Mouse (Mus musculus) liver, embryonic 13.5 days (tissue): ENCODE measurements around the gene Clcn6. TPM values are rescaled to one million over a fixed set of nuclear protein-coding genes. Genes with fewer than 3 reads are reported as not detected.
A peak's percentile ranks its signal among the peaks of the same experiment; 100 is the strongest.

Source experiments
- ATAC-seq: fragments of 200-750 bp; cut with Nextera tagmentation; 2 replicates; pipeline ENCODE4 v1.8.0; 2017; ENCODE audit warnings: low read depth, mild to moderate bottlenecking, moderate number of reproducible peaks, moderate library complexity
- DNase-seq: peaks from one replicate; pipeline ENCODE4 v3.0.0; 2022
- H3K27ac ChIP-seq: fragments of 300-500 bp; sonication (generic); 2 replicates; pipeline ENCODE4 v1.5.1; 2015; ENCODE audit warnings: moderate library complexity, mild to moderate bottlenecking, inconsistent platforms
- H3K27me3 ChIP-seq: fragments of 300-500 bp; sonication (generic); 2 replicates; pipeline ENCODE4 v1.6.1; 2015; ENCODE audit warnings: mild to moderate bottlenecking, inconsistent platforms
- H3K36me3 ChIP-seq: fragments of 300-500 bp; sonication (generic); 2 replicates; pipeline ENCODE4 v1.6.1; 2015; ENCODE audit warnings: mild to moderate bottlenecking, inconsistent platforms
- H3K4me1 ChIP-seq: fragments of 300-500 bp; sonication (generic); replicated peaks from 2 replicates; pipeline ENCODE4 v1.6.1; 2015; ENCODE audit warnings: inconsistent platforms
- H3K4me2 ChIP-seq: fragments of 300-500 bp; sonication (generic); 2 replicates; pipeline ENCODE4 v1.6.1; 2015; ENCODE audit warnings: inconsistent platforms, mild to moderate bottlenecking, moderate library complexity
- H3K4me3 ChIP-seq: fragments of 300-500 bp; sonication (generic); replicated peaks from 2 replicates; pipeline ENCODE4 v1.5.1; 2015; ENCODE audit warnings: mild to moderate bottlenecking, inconsistent platforms
- H3K9ac ChIP-seq: fragments of 300-500 bp; sonication (generic); 2 replicates; pipeline ENCODE4 v1.6.1; 2015; ENCODE audit warnings: mild to moderate bottlenecking, inconsistent platforms
- H3K9me3 ChIP-seq: fragments of 300-500 bp; sonication (generic); replicated peaks from 2 replicates; pipeline ENCODE4 v1.6.1; 2016; ENCODE audit warnings: inconsistent platforms
- WGBS: fragments of 180-500 bp; shearing (Covaris S2); methylation state at CpG from one replicate; pipeline ENCODE4 v1.1.7; 2015; ENCODE audit not compliant: insufficient replicate concordance; 5-methylcytosine and 5-hydroxymethylcytosine counted together
- polyA plus RNA-seq: library from polyadenylated mRNA; unstranded; fragments of >200 nt; fragmentation: Nextera tagmentation; extraction: Ambion mirVana; gene quantifications from 2 replicates; pipeline ENCODE4 v1.2.1, GENCODE M21; 2015

Gene Clcn6
- polyA plus RNA-seq, 1 experiment from 2014 or later, result 1.5 TPM

- Histone ChIP-seq H3K27ac (no peak overlapping the region), H3K27me3 (no peaks in the 10 kb centered on the region), H3K9me3 (no peaks in the 10 kb centered on the region), H3K4me3 (no peak overlapping the region), H3K4me2 (no peak overlapping the region), H3K9ac (no peak overlapping the region), H3K4me1 (peaks cover 30% of the 10 kb centered on the region), H3K36me3 (peaks cover 30% of the 10 kb centered on the region)
- 76% methylated on average over 9 of the region's 9 CpGs for WGBS
- no peak for DNase-seq
- ATAC-seq, result no peak
Measured at GRCm38 (mm10) chr4:148061086-148061480, 22.5 kb upstream of the Clcn6 start.

- Histone ChIP-seq H3K27me3 (no peaks in the 10 kb centered on the region), H3K27ac (no peak overlapping the region), H3K4me2 (no peak overlapping the region), H3K36me3 (peaks cover 37% of the 10 kb centered on the region), H3K4me3 (no peak overlapping the region), H3K4me1 (peaks cover 29% of the 10 kb centered on the region), H3K9ac (no peak overlapping the region), H3K9me3 (no peaks in the 10 kb centered on the region)
- DNase-seq (no peak), ATAC-seq (peak; percentile 55)
- WGBS, result 48% methylated on average over 13 of the region's 13 CpGs
Measured at GRCm38 (mm10) chr4:148060120-148061085, 21.8 kb upstream of the Clcn6 start.

- peaks cover 51% of the 10 kb centered on the region for H3K36me3 ChIP-seq
- no peak overlapping the region for H3K4me3 ChIP-seq
- no peaks in the 10 kb centered on the region for H3K9me3 ChIP-seq
- ATAC-seq, result no peak
- 84% methylated on average over 6 of the region's 6 CpGs for WGBS
- H3K27ac ChIP-seq, result no peak overlapping the region
- H3K4me2 ChIP-seq, result no peak overlapping the region
- no peak for DNase-seq
- H3K9ac ChIP-seq, result no peak overlapping the region
- H3K27me3 ChIP-seq, result no peaks in the 10 kb centered on the region
- peaks cover 29% of the 10 kb centered on the region for H3K4me1 ChIP-seq
Measured at GRCm38 (mm10) chr4:148058993-148059392, 20.4 kb upstream of the Clcn6 start.

GRCm38 (mm10) chr4:148058218-148058819 lies 19.7 kb upstream of the Clcn6 start:
- Histone ChIP-seq H3K9me3 (no peaks in the 10 kb centered on the region), H3K4me1 (peaks cover 29% of the 10 kb centered on the region), H3K9ac (no peak overlapping the region), H3K36me3 (peaks cover 57% of the 10 kb centered on the region), H3K27me3 (no peaks in the 10 kb centered on the region), H3K4me2 (no peak overlapping the region), H3K4me3 (no peak overlapping the region), H3K27ac (no peak overlapping the region)
- DNase-seq, result no peak
- WGBS, result 88% methylated on average over 9 of the region's 9 CpGs
- no peak for ATAC-seq

GRCm38 (mm10) chr4:148057661-148058209 lies 19.1 kb upstream of the Clcn6 start:
- no peak overlapping the region for H3K27ac ChIP-seq
- H3K27me3 ChIP-seq, result no peaks in the 10 kb centered on the region
- no peak for DNase-seq
- H3K9me3 ChIP-seq, result no peaks in the 10 kb centered on the region
- H3K4me1 ChIP-seq, result peaks cover 29% of the 10 kb centered on the region
- no peak overlapping the region for H3K4me3 ChIP-seq
- ATAC-seq, result no peak
- peaks cover 63% of the 10 kb centered on the region for H3K36me3 ChIP-seq
- no peak overlapping the region for H3K9ac ChIP-seq
- WGBS, result 56% methylated on average over 5 of the region's 5 CpGs
- H3K4me2 ChIP-seq, result no peak overlapping the region

GRCm38 (mm10) chr4:148056801-148057200 lies 18.2 kb upstream of the Clcn6 start:
- Histone ChIP-seq H3K4me1 (peaks cover 29% of the 10 kb centered on the region), H3K4me3 (no peak overlapping the region), H3K27me3 (no peaks in the 10 kb centered on the region), H3K36me3 (peaks cover 73% of the 10 kb centered on the region), H3K4me2 (no peak overlapping the region), H3K9me3 (no peaks in the 10 kb centered on the region), H3K9ac (no peak overlapping the region), H3K27ac (peak overlapping the region; percentile 1)
- WGBS, result 76% methylated on average over 4 of the region's 4 CpGs
- ATAC-seq (peak; percentile 37), DNase-seq (no peak)

- Histone ChIP-seq H3K36me3 (peaks cover 78% of the 10 kb centered on the region), H3K27me3 (no peaks in the 10 kb centered on the region), H3K4me3 (no peak overlapping the region), H3K9ac (no peak overlapping the region), H3K27ac (0 out of 2 replicates have a peak overlapping the region, but pooled peaks have one; percentile 1), H3K4me1 (peaks cover 28% of the 10 kb centered on the region), H3K4me2 (no peak overlapping the region), H3K9me3 (no peaks in the 10 kb centered on the region)
- ATAC-seq, result no peak
- WGBS, result 80% methylated on average over 7 of the region's 7 CpGs
- DNase-seq, result no peak
Measured at GRCm38 (mm10) chr4:148056246-148056645, 17.6 kb upstream of the Clcn6 start.

GRCm38 (mm10) chr4:148054961-148055695 lies 16.5 kb upstream of the Clcn6 start:
- H3K36me3 ChIP-seq, result peaks cover 89% of the 10 kb centered on the region
- H3K4me3 ChIP-seq, result no peak overlapping the region
- no peak overlapping the region for H3K4me2 ChIP-seq
- no peaks in the 10 kb centered on the region for H3K9me3 ChIP-seq
- no peak overlapping the region for H3K9ac ChIP-seq
- no peaks in the 10 kb centered on the region for H3K27me3 ChIP-seq
- 86% methylated on average over 21 of the region's 21 CpGs for WGBS
- H3K27ac ChIP-seq, result no peak overlapping the region
- H3K4me1 ChIP-seq, result peaks cover 32% of the 10 kb centered on the region
- DNase-seq, result no peak
- ATAC-seq, result no peak

- Histone ChIP-seq H3K36me3 (peaks cover 100% of the 10 kb centered on the region), H3K9me3 (no peaks in the 10 kb centered on the region), H3K4me3 (no peak overlapping the region), H3K27me3 (no peaks in the 10 kb centered on the region), H3K27ac (no peak overlapping the region), H3K4me2 (no peak overlapping the region), H3K9ac (no peak overlapping the region), H3K4me1 (peaks cover 37% of the 10 kb centered on the region)
- ATAC-seq, result no peak
- no peak for DNase-seq
- WGBS, result 91% methylated on average over 12 of the region's 12 CpGs
Measured at GRCm38 (mm10) chr4:148053417-148053920, 14.8 kb upstream of the Clcn6 start.

- WGBS, result 80% methylated on average over 2 of the region's 2 CpGs
- ATAC-seq, result no peak
- peaks cover 100% of the 10 kb centered on the region for H3K36me3 ChIP-seq
Measured at GRCm38 (mm10) chr4:148052976-148053375, 14.4 kb upstream of the Clcn6 start.

GRCm38 (mm10) chr4:148051886-148052285 lies 13.3 kb upstream of the Clcn6 start:
- Histone ChIP-seq H3K4me1 (peaks cover 47% of the 10 kb centered on the region), H3K36me3 (peaks cover 96% of the 10 kb centered on the region), H3K27ac (no peak overlapping the region), H3K27me3 (no peaks in the 10 kb centered on the region), H3K9me3 (no peaks in the 10 kb centered on the region), H3K4me3 (no peak overlapping the region), H3K9ac (no peak overlapping the region), H3K4me2 (no peak overlapping the region)
- DNase-seq (no peak), ATAC-seq (no peak)
- WGBS, result 87% methylated on average over 11 of the region's 11 CpGs

More at GRCm38 (mm10) chr4:148052976-148053375, 14.4 kb upstream of the Clcn6 start:
- no peaks in the 10 kb centered on the region for H3K9me3 ChIP-seq
- no peak for DNase-seq
- H3K4me2 ChIP-seq, result no peak overlapping the region
- H3K9ac ChIP-seq, result no peak overlapping the region
- no peaks in the 10 kb centered on the region for H3K27me3 ChIP-seq
- H3K4me3 ChIP-seq, result no peak overlapping the region
- H3K27ac ChIP-seq, result no peak overlapping the region
- peaks cover 42% of the 10 kb centered on the region for H3K4me1 ChIP-seq
